Mouse (Mus musculus): ENCODE results near the gene Pif1. TPM values are rescaled to one million over a fixed set of nuclear protein-coding genes. Genes with fewer than 3 reads are reported as not detected.
A peak's percentile ranks its signal among the peaks of the same experiment; 100 is the strongest.

Gene Pif1
- polyA plus RNA-seq, 1 experiment from 2014 or later, result 11.0 TPM

DNA sequence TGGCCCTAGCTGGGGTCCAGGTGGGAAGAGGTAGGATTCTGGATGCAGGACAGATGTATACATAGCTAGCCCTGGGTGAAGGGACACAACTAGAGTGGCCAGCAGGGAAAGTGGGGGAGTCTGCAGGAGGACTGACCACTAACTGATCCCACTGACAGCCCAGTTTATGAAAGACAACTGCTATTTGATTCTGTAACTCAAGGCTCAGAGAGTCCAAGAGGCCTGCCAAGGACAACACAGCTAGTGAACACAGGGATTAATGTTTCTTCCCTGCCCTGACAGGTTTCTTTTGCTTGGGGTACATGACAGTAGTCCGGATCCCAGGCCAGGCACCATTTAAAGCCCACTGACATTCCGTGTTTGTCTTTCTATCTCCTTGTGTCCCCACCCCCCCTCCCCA lies 20.2 kb downstream of the Pif1 start:
- H3K36me3 ChIP-seq (ENCODE audit: control insufficient read depth, insufficient read depth, low read length), result no peaks in the 10 kb centered on the region
- H3K9ac ChIP-seq (replicated peaks; ENCODE audit: low read depth, low read length), result no peak overlapping the region
- H3K27ac ChIP-seq (ENCODE audit: low read length), result peak overlapping the region; percentile 71
- 40% methylated on average over 2 of the region's 2 CpGs for WGBS
- H3K4me3 ChIP-seq (ENCODE audit: low read depth, low read length), result no peak overlapping the region
- no peak overlapping the region for H3K4me2 ChIP-seq (replicated peaks; ENCODE audit: low read depth, low read length)
- H3K4me1 ChIP-seq (ENCODE audit: control insufficient read depth, insufficient read depth, low read length), result peaks cover 12% of the 10 kb centered on the region
- no peaks in the 10 kb centered on the region for H3K9me3 ChIP-seq (ENCODE audit: control insufficient read depth, low read depth, low read length)
- ATAC-seq (ENCODE audit: insufficient number of reproducible peaks, insufficient read depth, low FRiP score, low read depth), result no peak
- no peaks in the 10 kb centered on the region for H3K27me3 ChIP-seq (ENCODE audit: control insufficient read depth, insufficient read depth, low read length)

- no peaks in the 10 kb centered on the region for H3K27me3 ChIP-seq (ENCODE audit: control insufficient read depth, insufficient read depth, low read length)
- no peaks in the 10 kb centered on the region for H3K4me1 ChIP-seq (ENCODE audit: control insufficient read depth, insufficient read depth, low read length)
- no peak overlapping the region for H3K4me2 ChIP-seq (replicated peaks; ENCODE audit: low read depth, low read length)
- 68% methylated on average over 5 of the region's 5 CpGs for WGBS
- no peak overlapping the region for H3K4me3 ChIP-seq (ENCODE audit: low read depth, low read length)
- no peak overlapping the region for H3K27ac ChIP-seq (ENCODE audit: low read length)
- H3K9ac ChIP-seq (replicated peaks; ENCODE audit: low read depth, low read length), result no peak overlapping the region
- ATAC-seq (ENCODE audit: insufficient number of reproducible peaks, insufficient read depth, low FRiP score, low read depth), result no peak
- no peaks in the 10 kb centered on the region for H3K36me3 ChIP-seq (ENCODE audit: control insufficient read depth, insufficient read depth, low read length)
- H3K9me3 ChIP-seq (ENCODE audit: control insufficient read depth, low read depth, low read length), result no peaks in the 10 kb centered on the region
These were observed 25.1 kb downstream of the Pif1 start for GRCm38 (mm10) chr9:65611969-65612486.

- Histone ChIP-seq H3K36me3 (ENCODE audit: control insufficient read depth, insufficient read depth, low read length) (no peaks in the 10 kb centered on the region), H3K27ac (ENCODE audit: low read length) (no peak overlapping the region), H3K9me3 (ENCODE audit: control insufficient read depth, low read depth, low read length) (no peaks in the 10 kb centered on the region), H3K27me3 (ENCODE audit: control insufficient read depth, insufficient read depth, low read length) (no peaks in the 10 kb centered on the region), H3K4me1 (ENCODE audit: control insufficient read depth, insufficient read depth, low read length) (no peaks in the 10 kb centered on the region), H3K4me2 (replicated peaks; ENCODE audit: low read depth, low read length) (no peak overlapping the region), H3K4me3 (ENCODE audit: low read depth, low read length) (no peak overlapping the region), H3K9ac (replicated peaks; ENCODE audit: low read depth, low read length) (no peak overlapping the region)
- no peak for ATAC-seq (ENCODE audit: insufficient number of reproducible peaks, insufficient read depth, low FRiP score, low read depth)
- 15% methylated on average over 2 of the region's 2 CpGs for WGBS
These were observed 26.1 kb downstream of the Pif1 start for GRCm38 (mm10) chr9:65613098-65613497.

GRCm38 (mm10) chr9:65619311-65619710 lies 32.4 kb downstream of the Pif1 start:
- no peak overlapping the region for H3K9ac ChIP-seq (replicated peaks; ENCODE audit: low read depth, low read length)
- no peaks in the 10 kb centered on the region for H3K9me3 ChIP-seq (ENCODE audit: control insufficient read depth, low read depth, low read length)
- H3K4me3 ChIP-seq (ENCODE audit: low read depth, low read length), result no peak overlapping the region
- 60% methylated on average over 3 of the region's 3 CpGs for WGBS
- H3K36me3 ChIP-seq (ENCODE audit: control insufficient read depth, insufficient read depth, low read length), result no peaks in the 10 kb centered on the region
- no peaks in the 10 kb centered on the region for H3K4me1 ChIP-seq (ENCODE audit: control insufficient read depth, insufficient read depth, low read length)
- no peak for ATAC-seq (ENCODE audit: insufficient number of reproducible peaks, insufficient read depth, low FRiP score, low read depth)
- no peaks in the 10 kb centered on the region for H3K27me3 ChIP-seq (ENCODE audit: control insufficient read depth, insufficient read depth, low read length)
- H3K27ac ChIP-seq (ENCODE audit: low read length), result no peak overlapping the region
- H3K4me2 ChIP-seq (replicated peaks; ENCODE audit: low read depth, low read length), result no peak overlapping the region

DNA sequence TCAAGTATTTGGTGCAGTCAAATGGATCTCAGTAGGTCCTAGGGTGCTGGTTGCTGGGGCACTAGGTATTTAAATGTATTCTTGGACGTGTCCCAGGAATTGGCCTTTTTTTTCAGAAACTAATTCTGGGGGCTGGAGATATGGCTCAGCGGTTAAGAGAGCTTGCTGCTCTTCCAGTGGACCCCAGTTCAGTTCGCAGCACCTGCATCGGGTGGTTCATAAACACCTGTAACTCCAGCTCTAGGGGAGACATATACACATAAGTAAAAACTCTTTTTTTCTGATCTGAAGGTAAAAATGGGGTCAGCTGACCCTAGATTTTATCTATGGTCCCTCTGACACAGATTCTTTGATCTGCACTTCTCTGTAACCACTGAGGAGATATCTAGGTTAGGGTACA lies 34.2 kb downstream of the Pif1 start:
- H3K9me3 ChIP-seq (ENCODE audit: control insufficient read depth, low read depth, low read length), result no peaks in the 10 kb centered on the region
- 92% methylated on average over 4 of the region's 4 CpGs for WGBS
- H3K27me3 ChIP-seq (ENCODE audit: control insufficient read depth, insufficient read depth, low read length), result no peaks in the 10 kb centered on the region
- no peak for ATAC-seq (ENCODE audit: insufficient number of reproducible peaks, insufficient read depth, low FRiP score, low read depth)
- H3K4me1 ChIP-seq (ENCODE audit: control insufficient read depth, insufficient read depth, low read length), result no peaks in the 10 kb centered on the region
- H3K27ac ChIP-seq (ENCODE audit: low read length), result no peak overlapping the region
- no peaks in the 10 kb centered on the region for H3K36me3 ChIP-seq (ENCODE audit: control insufficient read depth, insufficient read depth, low read length)
- H3K9ac ChIP-seq (replicated peaks; ENCODE audit: low read depth, low read length), result no peak overlapping the region
- no peak overlapping the region for H3K4me3 ChIP-seq (ENCODE audit: low read depth, low read length)
- no peak overlapping the region for H3K4me2 ChIP-seq (replicated peaks; ENCODE audit: low read depth, low read length)

- Histone ChIP-seq H3K4me3 (ENCODE audit: low read depth, low read length) (no peak overlapping the region), H3K4me2 (replicated peaks; ENCODE audit: low read depth, low read length) (no peak overlapping the region), H3K27me3 (ENCODE audit: control insufficient read depth, insufficient read depth, low read length) (no peaks in the 10 kb centered on the region), H3K36me3 (ENCODE audit: control insufficient read depth, insufficient read depth, low read length) (no peaks in the 10 kb centered on the region), H3K9ac (replicated peaks; ENCODE audit: low read depth, low read length) (no peak overlapping the region), H3K9me3 (ENCODE audit: control insufficient read depth, low read depth, low read length) (no peaks in the 10 kb centered on the region), H3K27ac (ENCODE audit: low read length) (no peak overlapping the region), H3K4me1 (ENCODE audit: control insufficient read depth, insufficient read depth, low read length) (no peaks in the 10 kb centered on the region)
- 82% methylated on average over 2 of the region's 2 CpGs for WGBS
- no peak for ATAC-seq (ENCODE audit: insufficient number of reproducible peaks, insufficient read depth, low FRiP score, low read depth)
These were observed 34.7 kb downstream of the Pif1 start for GRCm38 (mm10) chr9:65621666-65622065.

- H3K4me1 ChIP-seq (ENCODE audit: control insufficient read depth, insufficient read depth, low read length), result no peaks in the 10 kb centered on the region
- no peaks in the 10 kb centered on the region for H3K36me3 ChIP-seq (ENCODE audit: control insufficient read depth, insufficient read depth, low read length)
- WGBS, result 89% methylated on average over 5 of the region's 5 CpGs
- ATAC-seq (ENCODE audit: insufficient number of reproducible peaks, insufficient read depth, low FRiP score, low read depth), result no peak
- no peaks in the 10 kb centered on the region for H3K27me3 ChIP-seq (ENCODE audit: control insufficient read depth, insufficient read depth, low read length)
- H3K4me2 ChIP-seq (replicated peaks; ENCODE audit: low read depth, low read length), result no peak overlapping the region
- no peaks in the 10 kb centered on the region for H3K9me3 ChIP-seq (ENCODE audit: control insufficient read depth, low read depth, low read length)
- no peak overlapping the region for H3K27ac ChIP-seq (ENCODE audit: low read length)
- H3K4me3 ChIP-seq (ENCODE audit: low read depth, low read length), result no peak overlapping the region
- H3K9ac ChIP-seq (replicated peaks; ENCODE audit: low read depth, low read length), result no peak overlapping the region
These were observed 35.9 kb downstream of the Pif1 start for GRCm38 (mm10) chr9:65622826-65623225.

GRCm38 (mm10) chr9:65624266-65624665 lies 37.3 kb downstream of the Pif1 start:
- WGBS, result 82% methylated on average over 2 of the region's 2 CpGs

More at GRCm38 (mm10) chr9:65624266-65624665, 37.3 kb downstream of the Pif1 start:
- Histone ChIP-seq H3K4me1 (ENCODE audit: control insufficient read depth, insufficient read depth, low read length) (0 out of 2 replicates have a peak, but pooled peaks cover 5% of the 10 kb centered on the region), H3K9ac (replicated peaks; ENCODE audit: low read depth, low read length) (no peak overlapping the region), H3K4me2 (replicated peaks; ENCODE audit: low read depth, low read length) (no peak overlapping the region), H3K4me3 (ENCODE audit: low read depth, low read length) (no peak overlapping the region), H3K27ac (ENCODE audit: low read length) (no peak overlapping the region), H3K9me3 (ENCODE audit: control insufficient read depth, low read depth, low read length) (no peaks in the 10 kb centered on the region), H3K36me3 (ENCODE audit: control insufficient read depth, insufficient read depth, low read length) (no peaks in the 10 kb centered on the region), H3K27me3 (ENCODE audit: control insufficient read depth, insufficient read depth, low read length) (no peaks in the 10 kb centered on the region)
- ATAC-seq (ENCODE audit: insufficient number of reproducible peaks, insufficient read depth, low FRiP score, low read depth), result no peak
